ENCODE assay signal across 8 mouse cellular contexts in genomic region chr12:78749378-78749801, GRCm38 (mm10). TPM values are rescaled to one million over a fixed set of nuclear protein-coding genes. Genes with fewer than 3 reads are reported as not detected.
DNase-seq lines count a peak whose midpoint lies in the region; ATAC-seq lines count a peak whose summit lies in the region.

No protein-coding gene starts in this region.

- peak overlapping the region; percentile 91 for H3K4me2 ChIP-seq in hindbrain, embryonic 13.5 days

- H3K27me3 ChIP-seq in hindbrain, embryonic 13.5 days: peaks cover 6% of the 10 kb centered on the region; the same call in 1 of the 2 replicates

- peak overlapping the region; percentile 82 for H3K4me3 ChIP-seq in hindbrain, embryonic 13.5 days

- under 1% methylated on average over 25 of the region's 25 CpGs for WGBS in hindbrain, embryonic 13.5 days

- DNase-seq in monocyte, adult 2 months (ENCODE audit: low read depth in 1 of 2, low spot score in 2 of 2): peak; percentile 8 to 24
- peak; percentile 54 to 59 for DNase-seq in cerebellum, postnatal 14 days
- DNase-seq in frontal cortex, postnatal 14 days (ENCODE audit: low spot score in 2 of 2): peak; percentile 17 to 27
- DNase-seq in layer of hippocampus, postnatal 25 days (ENCODE audit: extremely low spot score in 1 of 2, low spot score in 1 of 2): peak; percentile 30 to 43
- peak; percentile 62 for DNase-seq in lung, postnatal 14 days
- DNase-seq in right cerebral cortex, adult 18-20 months: peak; percentile 57

- H3K36me3 ChIP-seq in hindbrain, embryonic 13.5 days: no peaks in the 10 kb centered on the region

- ATAC-seq in monocyte, adult 5-6 weeks (replicated peaks; ENCODE audit: insufficient number of reproducible peaks, low FRiP score, low TSS enrichment, poor library complexity, severe bottlenecking): no peak
- ATAC-seq in hindbrain, embryonic 13.5 days (ENCODE audit: low FRiP score): peak; percentile 32

- peak overlapping the region; percentile 84 for H3K9ac ChIP-seq in hindbrain, embryonic 13.5 days

- peak overlapping the region; percentile 86 for H3K27ac ChIP-seq in hindbrain, embryonic 13.5 days

- H3K4me1 ChIP-seq in hindbrain, embryonic 13.5 days (replicated peaks): peaks cover 9% of the 10 kb centered on the region

- no peaks in the 10 kb centered on the region for H3K9me3 ChIP-seq in hindbrain, embryonic 13.5 days

RNA-seq across cellular contexts. Expression of gene Mpp5, which starts 0.7 kb away (rescaled TPM):
- 13.7 to 57.8 TPM (median 16.3 TPM) in 3 replicates for total RNA-seq in monocyte, adult 5-6 weeks (2017)
- 18.8 and 21.7 TPM in 2 replicates for polyA plus RNA-seq in hindbrain, embryonic 13.5 days (2015; fragmentation: Nextera tagmentation; extraction: Ambion mirVana)
- 10 to 100 TPM; 29.4 to 32.0 TPM for total RNA-seq in layer of hippocampus, postnatal 25 days (2021)

RNA-seq across cellular contexts. Expression of gene Fam71d, which starts 58.1 kb away (rescaled TPM):
- total RNA-seq in monocyte, adult 5-6 weeks (2017): 2.4 TPM in 1 of 3 replicates, not detected in the others
- 0.78 TPM in 1 of 2 replicates, not detected in the other for polyA plus RNA-seq in hindbrain, embryonic 13.5 days (2015; fragmentation: Nextera tagmentation; extraction: Ambion mirVana)
- 1 to 10 TPM in 1 of 2 experiments, under 1 TPM in 1; 0.71 to 2.1 TPM for total RNA-seq in layer of hippocampus, postnatal 25 days (2021)
